Mouse (Mus musculus) lung, embryonic 14.5 days (tissue): ENCODE measurements around the gene Agbl4. TPM values are rescaled to one million over a fixed set of nuclear protein-coding genes. Genes with fewer than 3 reads are reported as not detected.

Experiments
- ATAC-seq: fragments of 200-750 bp; cut with Nextera tagmentation; 2 replicates; pipeline ENCODE4 v1.8.0; 2017; ENCODE audit warnings: mild to moderate bottlenecking, moderate TSS enrichment, moderate library complexity; ENCODE audit not compliant: insufficient read depth
- DNase-seq: peaks from one replicate; pipeline ENCODE4 v3.0.0-alpha.2; 2015
- H3K27ac ChIP-seq: fragments of 300-500 bp; sonication (generic); 2 replicates; pipeline ENCODE4 v1.5.1; 2014; ENCODE audit warnings: low read depth, mild to moderate bottlenecking, moderate library complexity
- H3K27me3 ChIP-seq: fragments of 300-500 bp; sonication (generic); 2 replicates; pipeline ENCODE4 v1.6.1; 2014; ENCODE audit warnings: low read length, control low read depth; ENCODE audit not compliant: insufficient read depth
- H3K36me3 ChIP-seq: fragments of 300-500 bp; sonication (generic); 2 replicates; pipeline ENCODE4 v1.6.1; 2014; ENCODE audit warnings: control low read depth; ENCODE audit not compliant: insufficient read depth
- H3K4me1 ChIP-seq: fragments of 300-500 bp; sonication (generic); 2 replicates; pipeline ENCODE4 v1.6.1; 2014; ENCODE audit warnings: antibody characterized with exemption, control low read depth; ENCODE audit not compliant: insufficient read depth
- H3K4me2 ChIP-seq: fragments of 300-500 bp; sonication (generic); 2 replicates; pipeline ENCODE4 v1.6.1; 2014; ENCODE audit warnings: mild to moderate bottlenecking
- H3K4me3 ChIP-seq: fragments of 300-500 bp; sonication (generic); 2 replicates; pipeline ENCODE4 v1.5.1; 2014; ENCODE audit warnings: low read depth, low read length
- H3K9ac ChIP-seq: fragments of 300-500 bp; sonication (generic); 2 replicates; pipeline ENCODE4 v1.6.1; 2014
- H3K9me3 ChIP-seq: fragments of 300-500 bp; sonication (generic); 2 replicates; pipeline ENCODE4 v1.6.1; 2016; ENCODE audit warnings: low read depth, low read length, control low read depth
- CTCF ChIP-seq: IDR thresholded peaks from 2 replicates; pipeline ENCODE4 v1.5.1; 2016; ENCODE audit warnings: antibody characterized with exemption, low read depth
- WGBS: fragments of 180-500 bp; shearing (Covaris S2); extraction: QIAGEN DNeasy Blood & Tissue Kit; methylation state at CpG from one replicate; pipeline ENCODE4 v1.1.7; 2014; 5-methylcytosine and 5-hydroxymethylcytosine counted together
- polyA plus RNA-seq: library from polyadenylated mRNA; unstranded; fragments of >200 nt; fragmentation: Nextera tagmentation; extraction: Ambion mirVana; gene quantifications from 2 replicates; pipeline ENCODE4 v1.2.1, GENCODE M21; 2014

The Agbl4 gene
- polyA plus RNA-seq, 1 experiment from 2014 or later = 0.34 TPM

DNA sequence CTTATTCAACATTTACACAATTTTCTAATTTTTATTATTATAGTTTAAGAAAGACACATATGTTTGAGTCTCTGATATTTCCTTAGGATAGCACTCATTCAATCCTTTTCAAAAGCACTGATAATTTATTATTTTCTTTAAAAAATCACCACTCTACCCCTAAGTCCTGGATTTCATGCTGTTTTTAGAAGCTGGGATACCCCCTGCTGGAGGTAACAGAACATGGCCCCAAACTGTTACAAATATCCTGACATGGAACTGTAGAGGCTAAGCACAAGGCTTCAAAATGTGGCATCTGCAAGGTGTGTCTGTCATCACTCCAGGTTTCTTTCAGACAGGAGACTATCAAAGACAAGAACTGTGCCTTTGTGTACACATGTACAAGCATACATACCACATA, 859.5 kb downstream of the Agbl4 start:
- no peaks in the 10 kb centered on the region for H3K36me3 ChIP-seq
- H3K4me3 ChIP-seq = no peak overlapping the region
- H3K9ac ChIP-seq = no peak overlapping the region
- ATAC-seq (no peak), DNase-seq (peak; percentile 2)
- no peak overlapping the region for H3K4me2 ChIP-seq
- H3K27ac ChIP-seq = no peak overlapping the region
- peak; percentile 30 for TF ChIP-seq CTCF
- no peaks in the 10 kb centered on the region for H3K9me3 ChIP-seq
- H3K4me1 ChIP-seq = no peaks in the 10 kb centered on the region
- H3K27me3 ChIP-seq = no peaks in the 10 kb centered on the region

DNA sequence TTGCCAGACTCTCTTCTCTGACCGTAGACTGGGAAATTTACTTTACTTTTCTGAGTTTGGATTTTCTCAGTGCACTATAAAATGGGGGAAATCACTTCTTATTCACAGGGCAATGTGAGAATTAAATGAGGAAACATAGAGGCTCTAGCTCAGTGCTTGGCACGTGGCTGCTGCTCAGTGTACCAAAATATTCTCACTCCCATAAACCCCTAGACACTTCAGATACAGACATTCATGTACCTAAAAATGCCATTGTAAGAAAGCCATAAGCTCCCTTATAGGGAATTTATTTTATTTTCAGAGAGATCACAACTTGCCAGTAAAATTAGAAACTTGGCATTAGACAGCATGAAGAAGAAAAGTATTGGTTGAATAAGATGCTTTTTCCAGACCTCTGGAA, 883.5 kb downstream of the Agbl4 start:
- TF ChIP-seq CTCF = no peak
- Histone ChIP-seq H3K4me1 (no peaks in the 10 kb centered on the region), H3K4me2 (no peak overlapping the region), H3K9ac (no peak overlapping the region), H3K4me3 (no peak overlapping the region), H3K9me3 (no peaks in the 10 kb centered on the region), H3K27me3 (no peaks in the 10 kb centered on the region), H3K27ac (no peak overlapping the region), H3K36me3 (no peaks in the 10 kb centered on the region)
- DNase-seq = no peak
- 79% methylated on average over 2 of the region's 2 CpGs for WGBS
- ATAC-seq = no peak

DNA sequence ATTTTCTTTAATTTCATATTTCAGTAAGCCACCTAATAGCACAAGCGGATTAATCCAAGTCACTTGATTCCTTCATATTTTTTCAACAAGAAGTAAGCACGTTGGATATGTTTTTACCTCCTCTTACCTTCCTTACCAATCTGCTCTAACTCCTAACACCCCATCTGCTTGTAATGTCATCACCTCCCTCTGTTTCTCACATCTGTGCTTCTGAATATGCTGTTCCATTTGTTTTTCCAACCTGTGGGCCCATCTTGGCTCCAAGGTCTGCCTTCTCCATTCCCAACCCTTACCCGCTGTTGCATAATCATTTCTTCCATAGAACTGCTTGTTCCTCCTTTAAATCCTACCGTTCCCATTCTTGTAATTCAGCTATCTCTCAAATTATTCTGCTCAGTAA, 884.4 kb downstream of the Agbl4 start:
- no peak for ATAC-seq
- Histone ChIP-seq H3K4me3 (no peak overlapping the region), H3K27ac (no peak overlapping the region), H3K36me3 (no peaks in the 10 kb centered on the region), H3K4me1 (no peaks in the 10 kb centered on the region), H3K4me2 (no peak overlapping the region), H3K9me3 (no peaks in the 10 kb centered on the region), H3K27me3 (no peaks in the 10 kb centered on the region), H3K9ac (no peak overlapping the region)
- TF ChIP-seq CTCF = no peak
- 83% methylated on average over 4 of the region's 4 CpGs for WGBS
- no peak for DNase-seq

- H3K36me3 ChIP-seq = no peaks in the 10 kb centered on the region
- no peak overlapping the region for H3K27ac ChIP-seq
- no peak overlapping the region for H3K4me2 ChIP-seq
- ATAC-seq (no peak), DNase-seq (no peak)
- H3K9ac ChIP-seq = no peak overlapping the region
- no peaks in the 10 kb centered on the region for H3K9me3 ChIP-seq
- H3K4me3 ChIP-seq = no peak overlapping the region
- 88% methylated on average over 2 of the region's 2 CpGs for WGBS
- no peak for TF ChIP-seq CTCF
- H3K27me3 ChIP-seq = no peaks in the 10 kb centered on the region
- no peaks in the 10 kb centered on the region for H3K4me1 ChIP-seq
Observed at GRCm38 (mm10) chr4:111284625-111285024, 887.2 kb downstream of the Agbl4 start.

- Histone ChIP-seq H3K36me3 (no peaks in the 10 kb centered on the region), H3K9ac (no peak overlapping the region), H3K9me3 (no peaks in the 10 kb centered on the region), H3K27ac (no peak overlapping the region), H3K4me2 (no peak overlapping the region), H3K4me1 (no peaks in the 10 kb centered on the region), H3K4me3 (no peak overlapping the region), H3K27me3 (no peaks in the 10 kb centered on the region)
- ATAC-seq = no peak
- DNase-seq = no peak
- WGBS = 64% methylated on average over 3 of the region's 3 CpGs
- TF ChIP-seq CTCF = no peak
Observed at GRCm38 (mm10) chr4:111294528-111295241, 897.2 kb downstream of the Agbl4 start.

GRCm38 (mm10) chr4:111306518-111306917, 909.1 kb downstream of the Agbl4 start:
- no peak for TF ChIP-seq CTCF
- no peak overlapping the region for H3K4me3 ChIP-seq
- WGBS = 70% methylated on average over 1 of the region's 1 CpGs
- H3K36me3 ChIP-seq = no peaks in the 10 kb centered on the region
- H3K4me2 ChIP-seq = no peak overlapping the region
- no peak overlapping the region for H3K27ac ChIP-seq
- H3K9me3 ChIP-seq = no peaks in the 10 kb centered on the region
- no peaks in the 10 kb centered on the region for H3K4me1 ChIP-seq
- no peak for ATAC-seq
- H3K9ac ChIP-seq = no peak overlapping the region
- H3K27me3 ChIP-seq = no peaks in the 10 kb centered on the region
- DNase-seq = no peak

- ATAC-seq = peak; percentile 62; the same call in 1 of the 2 replicates
Observed at GRCm38 (mm10) chr4:111307166-111307565, 909.7 kb downstream of the Agbl4 start.

More at GRCm38 (mm10) chr4:111307166-111307565, 909.7 kb downstream of the Agbl4 start:
- H3K9ac ChIP-seq = no peak overlapping the region
- TF ChIP-seq CTCF = peak; percentile 8; the same call in 1 of the 2 replicates
- H3K36me3 ChIP-seq = no peaks in the 10 kb centered on the region
- DNase-seq = peak; percentile 30
- no peak overlapping the region for H3K4me3 ChIP-seq
- H3K27ac ChIP-seq = no peak overlapping the region
- H3K4me1 ChIP-seq = no peaks in the 10 kb centered on the region
- no peak overlapping the region for H3K4me2 ChIP-seq
- 57% methylated on average over 7 of the region's 7 CpGs for WGBS
- H3K9me3 ChIP-seq = no peaks in the 10 kb centered on the region
- H3K27me3 ChIP-seq = no peaks in the 10 kb centered on the region
